Mouse (Mus musculus) cerebellum, adult 9-10 months (tissue): ENCODE results near the gene Akirin1.

Experiments used
- DNase-seq: peaks from one replicate; pipeline ENCODE4 v3.0.0; 2022

Gene Akirin1

GRCm38 (mm10) chr4:123717574-123718433 lies 32.3 kb downstream of the Akirin1 start, which contains the start of gene Ndufs5:
Gene Ndufs5, minus strand, starts transcription at chr4:123718202.
- peak; percentile 96 for DNase-seq

DNA sequence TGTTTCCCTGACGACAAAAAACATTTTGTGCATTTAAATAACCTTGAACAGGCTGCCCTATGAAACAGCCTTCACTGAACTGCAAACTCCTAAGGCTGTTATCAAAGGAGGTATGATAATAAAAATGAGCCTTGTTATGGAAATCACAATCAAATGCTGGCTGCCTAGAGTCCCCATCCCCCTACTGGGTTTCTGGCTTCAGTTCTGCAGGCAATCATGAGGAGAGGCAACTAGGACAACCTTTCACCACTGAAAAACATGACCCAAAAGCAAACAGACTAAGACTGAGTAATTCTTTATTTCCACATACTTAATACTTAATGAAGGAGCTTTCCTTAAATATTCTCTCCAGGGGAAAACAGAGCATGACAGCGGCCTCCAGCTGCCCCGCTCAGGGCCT lies 37.7 kb downstream of the Akirin1 start:
- DNase-seq: no peak

DNA sequence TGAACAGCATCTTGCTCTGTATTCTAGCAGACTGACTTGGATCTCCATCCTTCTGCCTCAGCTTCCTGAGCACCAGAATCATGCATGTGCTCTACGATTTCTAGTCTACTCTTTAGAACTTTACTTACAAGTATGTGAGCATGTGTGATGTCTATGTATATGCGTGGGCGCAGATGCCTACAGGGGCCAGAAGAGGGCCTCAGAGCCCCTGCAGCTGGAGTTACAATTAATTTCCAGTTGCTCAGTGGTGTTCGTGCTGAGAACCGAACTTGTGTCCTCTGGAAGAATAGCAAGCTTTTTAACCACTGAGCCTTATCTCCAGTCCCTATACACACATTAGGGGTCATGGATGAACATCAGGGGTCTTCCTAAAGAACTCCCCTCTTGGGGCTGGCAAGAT lies 42.8 kb downstream of the Akirin1 start:
- DNase-seq: no peak

- DNase-seq: no peak
These were observed 44.8 kb downstream of the Akirin1 start for GRCm38 (mm10) chr4:123705340-123705739.

GRCm38 (mm10) chr4:123693384-123693783 lies 56.8 kb downstream of the Akirin1 start:
- DNase-seq: no peak

DNA sequence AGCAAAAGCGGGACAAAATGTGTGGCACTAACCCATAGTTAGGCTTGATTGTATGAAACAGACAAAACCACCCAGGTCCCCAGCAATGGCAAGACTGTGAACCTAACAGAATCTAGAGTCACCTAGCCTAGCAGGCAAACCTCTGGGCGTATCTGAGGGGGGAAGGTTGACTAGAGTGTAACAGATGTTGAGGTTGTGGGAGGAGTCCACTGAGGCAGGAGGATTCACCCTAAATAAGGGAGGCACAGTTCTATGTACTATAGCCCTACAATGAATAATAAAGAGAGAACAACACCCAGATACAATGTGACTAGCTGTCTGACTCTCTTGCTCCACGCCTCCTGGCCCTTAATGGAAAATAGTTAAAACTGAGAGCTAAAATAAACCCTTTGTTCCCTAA lies 58.1 kb downstream of the Akirin1 start:
- no peak for DNase-seq

- peak; percentile 16 for DNase-seq
These were observed 59.8 kb downstream of the Akirin1 start for GRCm38 (mm10) chr4:123690311-123690710.

DNA sequence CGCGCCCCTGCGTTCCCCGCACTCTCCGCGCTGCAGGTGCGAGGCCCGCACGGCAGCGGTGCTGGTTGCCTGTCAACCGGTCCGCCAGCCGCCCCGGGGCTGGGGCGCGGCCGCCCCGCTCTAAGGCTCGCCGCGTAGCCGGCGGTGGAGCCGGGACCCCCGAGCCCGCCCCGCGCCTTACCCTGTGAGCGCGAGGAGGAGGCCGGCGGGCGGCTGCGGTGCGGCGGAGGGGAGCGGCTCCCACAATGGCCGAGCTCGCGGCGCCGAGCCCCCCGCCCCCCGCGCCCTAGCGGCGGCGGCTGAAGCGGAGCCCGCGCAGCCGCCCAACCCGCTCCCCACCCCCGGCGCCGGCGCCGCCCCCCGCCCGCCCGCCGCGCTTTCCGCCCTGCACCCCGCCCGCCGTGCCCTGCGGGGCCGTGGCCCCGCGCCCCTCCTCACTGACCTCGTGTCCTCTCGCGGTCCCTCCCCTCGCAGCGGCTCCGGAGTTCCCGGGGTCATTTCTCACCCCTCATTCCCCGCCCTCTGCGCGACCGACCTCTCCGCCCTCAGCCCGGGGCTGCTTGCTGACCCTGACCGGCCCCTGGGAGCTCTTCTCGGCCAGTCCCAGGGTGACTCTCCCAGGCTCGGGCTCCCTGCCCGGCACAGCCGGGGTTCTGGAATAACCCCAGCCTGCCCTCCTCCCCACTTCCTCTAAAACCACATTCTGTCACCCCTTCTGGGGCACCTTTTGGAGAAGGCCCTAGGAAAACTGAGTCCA lies 62.9 kb downstream of the Akirin1 start:
- peak; percentile 79 for DNase-seq

GRCm38 (mm10) chr4:123686368-123687024 lies 63.6 kb downstream of the Akirin1 start:
- DNase-seq: peak; percentile 74

GRCm38 (mm10) chr4:123685506-123686242 lies 64.5 kb downstream of the Akirin1 start:
- peak; percentile 92 for DNase-seq

- DNase-seq: no peak
These were observed 65.1 kb downstream of the Akirin1 start for GRCm38 (mm10) chr4:123685046-123685445.
